Mouse (Mus musculus) naive thymus-derived CD4-positive, alpha-beta T cell, adult 2 months (primary cell): Measurements from ENCODE around the gene Fbxl3.

ENCODE experiments used
- DNase-seq: peaks from one replicate; pipeline ENCODE4 v3.0.0-alpha.2; 2011; ENCODE audit warnings: low read depth

Gene Fbxl3

DNA sequence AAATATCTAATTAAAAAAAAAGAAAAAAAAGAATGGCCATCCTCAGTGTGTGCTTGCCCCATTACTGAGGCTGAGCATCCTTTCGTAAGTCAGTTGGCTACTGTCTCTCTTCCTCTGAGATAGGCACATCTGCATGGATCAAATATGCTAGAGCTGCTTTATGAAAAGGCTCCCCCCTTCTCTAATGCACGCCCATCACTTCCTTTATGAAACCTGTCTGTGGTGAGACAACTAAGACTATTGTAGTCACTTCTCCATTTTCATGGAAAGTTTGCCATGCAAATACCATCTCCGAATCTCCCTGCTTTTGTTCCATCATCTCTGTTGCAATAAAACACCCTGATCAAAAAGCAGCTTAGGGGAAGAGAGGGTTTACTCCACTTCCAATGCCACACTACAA, 62.4 kb downstream of the Fbxl3 start:
- no peak for DNase-seq

DNA sequence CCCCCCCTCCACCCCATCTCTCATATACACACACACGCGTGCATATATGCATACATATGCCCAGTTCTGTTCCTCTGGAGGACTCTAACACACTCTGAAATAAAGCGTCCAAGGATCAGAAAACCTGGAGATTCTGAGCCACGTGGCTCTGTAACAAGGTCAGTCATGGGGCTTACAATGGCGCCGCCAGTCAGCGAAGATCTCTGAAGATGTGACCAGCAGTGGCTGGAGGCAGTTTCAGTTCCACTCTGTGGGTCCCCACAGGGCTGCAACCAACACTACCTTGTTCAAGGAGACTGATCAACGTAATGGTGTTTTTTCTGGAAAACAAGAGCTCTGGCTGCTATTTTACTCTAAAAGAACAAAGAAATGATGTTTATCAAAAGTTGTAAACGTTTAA, 65.3 kb downstream of the Fbxl3 start:
- no peak for DNase-seq

- peak; percentile 34 for DNase-seq
Measured at GRCm38 (mm10) chr14:103033271-103033823, 66.0 kb downstream of the Fbxl3 start.
